Mouse (Mus musculus) lung, adult 2 months (tissue): ENCODE results near the gene Btnl2. TPM values are rescaled to one million over a fixed set of nuclear protein-coding genes. Genes with fewer than 3 reads are reported as not detected.
"Not testable (repeated sequence)": the region's sequence is repeated elsewhere in the genome, so short reads cannot be mapped to it uniquely, and the experiment has no call there.

Experiments
- DNase-seq: peaks from one replicate; pipeline ENCODE4 v3.0.0; 2022
- H3K4me1 ChIP-seq: fragments of 200-500 bp; 2 replicates; pipeline ENCODE4 v1.6.1; 2011; ENCODE audit warnings: low read length; ENCODE audit not compliant: control insufficient read depth, insufficient read depth
- H3K4me3 ChIP-seq: fragments of 200-500 bp; replicated peaks from 2 replicates; pipeline ENCODE3; 2011; ENCODE audit warnings: low read depth, mild to moderate bottlenecking, control low read depth, low read length; ENCODE audit errors: extremely low read depth
- CTCF ChIP-seq: fragments of 200-500 bp; IDR thresholded peaks from 2 replicates; pipeline ENCODE4 v1.5.1; 2011; ENCODE audit warnings: mild to moderate bottlenecking, low read length, control low read depth; ENCODE audit not compliant: insufficient read depth
- POLR2A ChIP-seq: fragments of 200-500 bp; IDR thresholded peaks from 2 replicates; pipeline ENCODE4 v1.6.1; 2011; ENCODE audit warnings: low read depth, mild to moderate bottlenecking, control low read depth, low read length, borderline replicate concordance; ENCODE audit errors: extremely low read depth
- WGBS: fragments of 180-500 bp; shearing (Covaris S2); methylation state at CpG from one replicate; pipeline ENCODE4 v1.1.7; 2018; 5-methylcytosine and 5-hydroxymethylcytosine counted together
- polyA plus RNA-seq: library from polyadenylated mRNA; depleted of rRNA; stranded (reverse); fragments of >200 nt; gene quantifications from 2 replicates; pipeline ENCODE4 v1.2.3, GENCODE M21; 2012; rRNA removed

Btnl2 gene
- polyA plus RNA-seq = 0.37 and 0.78 TPM in 2 replicates

DNA sequence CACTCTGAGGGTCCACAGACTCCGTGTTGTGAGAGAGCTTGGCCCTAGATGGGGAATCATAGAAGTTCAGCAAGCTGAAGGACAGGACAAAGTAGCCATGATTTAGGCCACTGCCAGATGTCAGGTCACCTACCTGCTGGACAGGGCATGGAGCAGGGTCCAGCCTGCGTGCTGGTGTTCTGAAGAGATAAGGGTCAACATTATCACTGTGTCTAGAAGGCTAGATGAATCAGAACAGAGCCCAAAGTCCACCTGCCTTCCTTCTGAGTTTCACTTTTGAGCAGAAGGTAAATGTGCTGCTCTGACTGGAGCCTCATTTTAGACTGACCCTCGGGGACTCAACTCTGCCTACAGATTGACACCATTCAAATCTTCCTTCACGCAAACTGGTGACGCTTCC lies at the start of gene Btnl2:
Gene Btnl2, plus strand, starts transcription at position 284 of the 400 bp plus-strand sequence.
- TF ChIP-seq CTCF (no peak), POLR2A (no peak)
- Histone ChIP-seq H3K4me3 (no peak within 1 kb of the TSS), H3K4me1 (peaks cover 6% of the 10 kb centered on the region; the same call in 1 of the 2 replicates)
- no peak for DNase-seq
- 87% methylated on average over 5 of the region's 5 CpGs for WGBS

- DNase-seq = peak; percentile 80
- H3K4me1 ChIP-seq = no peaks in the 10 kb centered on the region; the same call in 1 of the 2 replicates
- H3K4me3 ChIP-seq = peak within 1 kb of the TSS; percentile 58
- TF ChIP-seq CTCF = no peak
- peak; percentile 83; the same call in 1 of the 2 replicates for TF ChIP-seq POLR2A
Measured at GRCm38 (mm10) chr17:34305380-34306030, 49.1 kb upstream of the Btnl2 start, which contains the start of gene H2-Eb1. Gene H2-Eb1, plus strand, starts transcription at chr17:34305867.

DNA sequence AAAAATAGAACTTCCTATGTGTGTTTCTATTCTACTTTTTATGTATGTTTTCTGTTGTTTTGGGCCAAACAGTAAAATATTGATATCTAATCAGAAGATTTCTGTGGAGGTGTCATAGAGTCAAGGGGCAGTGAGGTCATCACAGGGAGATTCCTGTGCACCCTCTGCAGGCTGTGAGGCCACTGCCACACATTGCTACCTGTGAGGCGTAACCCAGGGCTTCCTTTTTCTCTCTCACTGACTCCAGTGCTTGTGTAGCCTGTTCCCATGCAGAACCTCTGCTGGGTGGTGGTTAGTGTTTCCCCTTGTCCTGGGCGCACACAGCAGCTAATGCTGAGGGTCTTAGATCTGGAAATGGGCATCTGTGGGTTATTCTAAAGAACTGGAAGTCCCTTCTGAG lies 48.2 kb upstream of the Btnl2 start:
- WGBS = 67% methylated on average over 2 of the region's 2 CpGs
- H3K4me3 ChIP-seq = peak overlapping the region; percentile 22
- no peaks in the 10 kb centered on the region; the same call in 1 of the 2 replicates for H3K4me1 ChIP-seq
- TF ChIP-seq CTCF (no peak), POLR2A (peak; percentile 46; the same call in 1 of the 2 replicates)
- DNase-seq = no peak

- TF ChIP-seq POLR2A (no peak), CTCF (no peak)
- Histone ChIP-seq H3K4me3 (no peak overlapping the region), H3K4me1 (peaks cover 2% of the 10 kb centered on the region; the same call in 1 of the 2 replicates)
- DNase-seq = no peak
Measured at GRCm38 (mm10) chr17:34307216-34307615, 47.4 kb upstream of the Btnl2 start.

DNA sequence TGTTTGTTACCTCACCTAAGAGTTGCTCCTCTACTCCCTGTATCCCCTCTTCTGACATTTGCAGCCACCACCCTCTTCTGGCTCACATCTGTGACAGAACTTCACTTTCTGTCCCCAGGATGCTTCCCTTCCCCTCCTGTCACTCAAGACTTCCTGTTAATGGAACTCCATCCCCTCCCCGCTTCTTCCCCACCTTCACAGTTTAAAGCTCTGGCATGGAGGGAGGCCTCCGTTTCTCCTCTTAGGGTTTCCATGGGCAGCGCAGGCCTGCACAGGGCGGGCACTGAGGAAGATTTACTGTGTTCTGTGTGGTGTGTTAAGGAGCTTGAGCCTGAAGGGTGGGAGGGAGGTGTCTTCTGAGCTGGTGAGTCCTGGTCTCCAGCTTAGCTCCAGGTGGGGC lies 46.5 kb upstream of the Btnl2 start:
- peaks cover 2% of the 10 kb centered on the region; the same call in 1 of the 2 replicates for H3K4me1 ChIP-seq
- 65% methylated on average over 4 of the region's 4 CpGs for WGBS
- no peak for DNase-seq
- TF ChIP-seq POLR2A = no peak
- no peak for TF ChIP-seq CTCF
- no peak overlapping the region for H3K4me3 ChIP-seq

- TF ChIP-seq POLR2A (no peak; the same call in 1 of the 2 replicates), CTCF (no peak)
- H3K4me1 ChIP-seq = peaks cover 2% of the 10 kb centered on the region; the same call in 1 of the 2 replicates
- no peak for DNase-seq
- WGBS = 20% methylated on average over 10 of the region's 10 CpGs
- H3K4me3 ChIP-seq = peak overlapping the region; percentile 72
Measured at GRCm38 (mm10) chr17:34309225-34309624, 45.4 kb upstream of the Btnl2 start.

- Histone ChIP-seq H3K4me1 (0 out of 2 replicates have a peak, but pooled peaks cover 2% of the 10 kb centered on the region), H3K4me3 (peak overlapping the region; percentile 72)
- TF ChIP-seq POLR2A (peak; percentile 58; the same call in 1 of the 2 replicates), CTCF (no peak)
- DNase-seq = peak; percentile 62
- WGBS = 24% methylated on average over 38 of the region's 38 CpGs
Measured at GRCm38 (mm10) chr17:34309683-34310385, 44.8 kb upstream of the Btnl2 start.

- not testable (repeated sequence) for H3K4me3 ChIP-seq, H3K4me1 ChIP-seq, DNase-seq
- WGBS = 53% methylated on average over 3 of the region's 3 CpGs
Measured at GRCm38 (mm10) chr17:34310526-34310925, 44.1 kb upstream of the Btnl2 start.

- 63% methylated on average over 1 of the region's 1 CpGs for WGBS
- 0 out of 2 replicates have a peak, but pooled peaks cover 2% of the 10 kb centered on the region for H3K4me1 ChIP-seq
- no peak for DNase-seq
- no peak overlapping the region for H3K4me3 ChIP-seq
- TF ChIP-seq POLR2A (no peak), CTCF (no peak)
Measured at GRCm38 (mm10) chr17:34312185-34312584, 42.4 kb upstream of the Btnl2 start.

DNA sequence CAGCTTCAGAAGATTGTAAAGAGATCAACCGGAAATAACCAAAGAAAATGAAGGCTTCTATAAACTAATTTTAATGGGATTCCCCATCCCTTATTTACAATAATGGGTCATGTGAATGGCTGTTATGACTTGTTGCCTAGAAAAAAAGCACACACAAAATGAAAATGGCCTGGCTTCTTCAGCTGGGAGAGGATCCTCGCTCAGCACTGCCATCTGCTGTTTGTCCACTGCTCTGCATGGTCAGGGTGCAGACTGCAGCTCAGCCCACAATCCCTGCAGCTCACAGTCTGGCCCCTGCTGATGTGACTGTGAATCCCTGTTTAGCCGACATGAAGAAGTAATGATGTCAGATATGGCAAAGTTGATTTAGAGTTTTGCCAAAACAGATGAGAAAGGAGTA lies 41.2 kb upstream of the Btnl2 start:
- Histone ChIP-seq H3K4me1 (0 out of 2 replicates have a peak, but pooled peaks cover 2% of the 10 kb centered on the region), H3K4me3 (no peak overlapping the region)
- TF ChIP-seq CTCF = peak; percentile 98
- TF ChIP-seq POLR2A = peak; percentile 14; the same call in 1 of the 2 replicates
- 24% methylated on average over 3 of the region's 3 CpGs for WGBS
- peak; percentile 80 for DNase-seq
